Mouse (Mus musculus): ENCODE results near the gene Pex5.

Pex5 gene

GRCm38 (mm10) chr6:124414927-124415325 is at the start of gene Pex5:
Pex5 (minus strand) TSS chr6:124415067.
- DNase-seq: peak; percentile 94

DNA sequence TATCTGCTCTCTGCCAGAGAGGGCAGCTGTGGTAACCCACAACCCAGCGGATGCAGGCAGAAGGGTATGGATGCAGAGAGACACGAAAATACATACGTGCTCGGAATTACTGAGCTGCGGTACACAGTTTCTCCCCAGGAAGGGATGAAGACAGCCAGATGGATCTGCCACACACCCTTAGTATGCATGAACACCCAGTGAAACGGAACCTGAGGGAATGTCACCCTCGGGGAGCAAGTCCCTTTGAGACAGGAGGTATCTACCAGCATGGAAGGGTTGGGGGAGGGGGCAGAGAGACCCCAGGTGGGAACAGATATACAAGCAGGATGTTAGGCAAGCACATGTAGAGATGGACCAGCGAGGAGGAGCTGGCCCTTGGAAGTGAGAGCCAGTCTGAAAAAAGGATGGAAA is 49.0 kb upstream of the Pex5 start:
- DNase-seq: peak; percentile 30

DNA sequence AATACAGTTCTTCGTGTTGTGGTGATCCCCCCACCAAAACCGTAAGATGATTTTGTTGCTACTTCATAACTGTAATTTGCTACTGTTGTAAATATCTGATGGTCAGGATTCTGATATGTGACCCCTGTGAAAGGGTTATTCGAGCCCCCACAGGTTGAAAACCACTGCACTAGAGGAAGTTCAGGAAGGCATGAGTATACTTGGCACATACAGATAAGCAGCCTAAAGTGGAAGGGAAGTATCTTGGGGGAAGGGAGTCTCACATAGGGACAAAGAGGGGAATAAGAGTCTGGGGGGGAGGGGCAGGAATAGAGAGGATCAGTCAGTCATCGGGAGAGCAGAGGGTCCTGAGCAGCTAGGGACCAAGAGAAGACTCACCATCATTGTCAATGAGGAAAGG is 44.5 kb upstream of the Pex5 start:
- no peak for DNase-seq

DNA sequence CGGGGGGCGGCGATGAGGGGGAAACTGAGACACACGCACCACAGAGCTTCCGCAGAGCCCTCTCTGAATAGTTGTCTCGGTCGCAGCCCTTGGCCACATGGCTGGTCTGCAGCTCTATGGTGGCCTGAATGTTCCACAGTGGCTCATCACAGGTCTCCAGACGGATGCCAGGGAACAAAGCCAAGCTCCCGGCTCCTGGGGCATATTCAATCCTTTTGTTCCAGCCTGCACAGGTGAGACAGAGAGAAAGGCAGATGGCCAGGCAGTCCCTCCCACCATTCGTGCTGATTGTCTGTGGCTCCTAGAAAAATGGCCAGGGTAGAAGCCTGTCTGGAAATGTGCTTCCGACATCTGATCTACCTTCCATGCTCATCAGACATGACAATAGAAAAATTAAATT is 43.6 kb upstream of the Pex5 start:
- no peak for DNase-seq

GRCm38 (mm10) chr6:124457827-124458226 is 43.0 kb upstream of the Pex5 start:
- no peak for DNase-seq

- DNase-seq: no peak
Measured at GRCm38 (mm10) chr6:124456243-124456642, 41.4 kb upstream of the Pex5 start.

GRCm38 (mm10) chr6:124453756-124454155 is 38.9 kb upstream of the Pex5 start:
- no peak for DNase-seq

- DNase-seq: no peak
Measured at GRCm38 (mm10) chr6:124451995-124452394, 37.1 kb upstream of the Pex5 start.

GRCm38 (mm10) chr6:124449668-124450383 is 35.0 kb upstream of the Pex5 start:
- no peak for DNase-seq

DNA sequence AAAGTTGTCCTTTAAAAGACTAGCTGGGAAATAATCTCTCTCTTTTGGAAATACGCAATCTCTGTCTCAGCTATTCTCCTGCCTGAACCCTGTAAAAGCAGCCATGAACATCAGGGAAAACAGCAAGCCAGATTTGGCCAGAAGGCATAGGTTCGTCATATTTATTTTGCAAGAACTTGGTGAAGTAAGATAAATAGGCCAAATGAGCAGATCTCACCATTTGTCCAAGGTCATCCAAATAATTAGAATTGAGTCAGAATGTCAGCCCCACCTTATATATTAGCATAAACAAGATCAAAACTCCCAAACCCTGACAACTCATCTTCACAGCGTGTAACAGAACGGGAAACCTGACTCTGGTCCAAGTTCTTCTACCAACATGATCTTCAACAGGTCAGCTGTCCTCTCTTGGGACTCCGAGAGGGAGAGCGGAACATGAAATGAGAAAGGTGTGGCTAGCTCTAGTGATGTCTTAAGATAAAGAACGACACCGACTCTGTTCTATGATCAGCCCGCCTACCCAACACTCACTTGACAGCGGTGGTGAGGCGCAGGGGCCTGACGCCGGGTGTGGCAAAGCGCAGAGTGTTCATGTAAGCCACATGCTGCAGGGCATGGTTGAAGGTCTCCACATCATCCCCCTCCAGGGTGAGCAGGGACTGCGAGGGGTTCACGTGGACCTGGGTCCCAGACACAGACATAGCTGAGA is 34.2 kb upstream of the Pex5 start:
- DNase-seq: no peak

DNA sequence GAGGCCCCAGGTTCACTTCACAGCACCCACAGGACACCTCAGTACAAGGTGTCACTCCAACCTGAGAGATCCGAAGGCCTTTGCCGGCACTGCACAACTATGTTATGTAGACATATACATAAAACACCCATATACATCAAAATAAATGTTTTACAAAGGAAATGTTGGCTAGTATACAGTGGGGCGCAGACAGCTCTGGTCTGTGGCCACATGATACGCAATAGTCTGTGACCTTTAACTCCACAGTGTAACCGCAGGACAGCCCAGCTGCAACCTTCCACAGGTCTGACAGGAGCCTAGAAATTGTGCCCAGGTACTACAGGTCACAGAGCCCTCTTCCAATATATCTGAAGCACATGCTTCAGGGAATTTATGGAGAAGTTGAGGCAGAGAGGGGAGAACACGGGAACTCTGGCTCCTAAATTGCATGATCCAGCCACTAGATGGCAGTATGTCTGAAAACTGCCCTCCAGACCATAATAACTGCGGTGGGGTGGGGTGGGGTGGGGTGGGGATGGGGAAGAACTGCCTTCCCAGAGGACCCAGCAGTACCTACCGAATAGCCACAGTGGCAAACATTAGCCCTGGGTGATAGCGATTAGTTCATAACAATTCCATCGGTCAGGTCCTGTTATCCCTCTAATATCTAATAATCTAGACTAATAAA is 33.5 kb upstream of the Pex5 start:
- no peak for DNase-seq

GRCm38 (mm10) chr6:124447356-124447755 is 32.5 kb upstream of the Pex5 start:
- no peak for DNase-seq

DNA sequence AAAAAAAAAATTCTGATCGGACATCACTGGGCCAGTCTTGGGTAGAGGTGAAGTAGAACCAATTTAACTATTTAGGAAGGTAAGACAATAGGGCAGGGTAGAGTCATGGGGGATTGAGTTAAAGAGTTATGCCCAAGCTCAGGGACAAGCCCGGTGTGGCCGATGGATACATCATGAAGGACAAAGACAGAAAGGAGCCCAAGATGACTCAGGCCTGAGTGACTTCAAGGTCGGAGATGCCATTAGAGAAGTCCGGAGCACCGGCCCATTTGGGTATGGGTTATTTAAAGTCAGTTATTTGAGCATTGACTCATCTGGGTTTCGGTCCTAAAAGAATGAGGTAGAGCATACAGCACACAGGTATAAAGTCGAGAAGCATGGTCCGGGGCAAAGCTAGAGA is 31.6 kb upstream of the Pex5 start:
- DNase-seq: no peak

DNA sequence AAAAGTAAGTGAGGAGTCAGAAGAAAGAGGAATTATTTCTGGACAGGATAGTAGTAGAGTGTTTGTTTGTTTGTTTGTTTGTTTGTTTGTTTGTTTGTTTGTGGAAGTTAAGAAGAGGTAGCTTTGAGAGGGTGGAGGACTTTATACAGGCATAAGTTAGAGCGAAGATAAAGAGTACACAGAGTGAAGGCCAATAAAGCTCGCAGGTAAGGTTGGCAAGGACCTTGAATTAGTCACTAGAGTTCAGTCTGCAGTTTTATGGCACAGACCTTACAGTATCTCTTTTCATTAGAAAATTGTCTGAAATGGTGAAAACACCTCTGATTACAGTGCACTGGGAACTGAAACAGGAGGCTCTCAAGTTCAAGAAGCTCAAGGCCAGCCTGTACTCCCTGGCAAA is 31.2 kb upstream of the Pex5 start:
- no peak for DNase-seq

- DNase-seq: no peak
Measured at GRCm38 (mm10) chr6:124443338-124443737, 28.5 kb upstream of the Pex5 start.

DNA sequence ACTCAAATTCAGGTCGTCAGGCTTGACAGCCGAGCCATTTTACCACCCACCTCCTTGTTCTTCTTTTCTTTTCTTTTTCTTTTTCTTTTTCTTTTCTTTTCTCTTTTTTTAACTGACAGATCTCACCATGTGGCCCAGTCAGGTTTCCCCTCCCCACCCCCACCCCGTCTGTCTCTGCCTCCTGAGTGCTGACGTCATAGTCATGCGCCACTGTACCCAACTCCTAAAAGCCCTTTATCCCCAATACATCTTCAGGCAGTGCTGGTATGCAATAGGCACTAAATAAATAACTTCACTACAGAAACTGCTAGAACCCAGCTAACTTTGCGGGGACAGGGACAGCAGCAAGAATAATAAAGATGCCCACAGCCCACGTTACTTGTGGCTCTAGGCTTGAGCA is 21.4 kb upstream of the Pex5 start:
- no peak for DNase-seq

GRCm38 (mm10) chr6:124435173-124435572 is 20.3 kb upstream of the Pex5 start:
- no peak for DNase-seq

DNA sequence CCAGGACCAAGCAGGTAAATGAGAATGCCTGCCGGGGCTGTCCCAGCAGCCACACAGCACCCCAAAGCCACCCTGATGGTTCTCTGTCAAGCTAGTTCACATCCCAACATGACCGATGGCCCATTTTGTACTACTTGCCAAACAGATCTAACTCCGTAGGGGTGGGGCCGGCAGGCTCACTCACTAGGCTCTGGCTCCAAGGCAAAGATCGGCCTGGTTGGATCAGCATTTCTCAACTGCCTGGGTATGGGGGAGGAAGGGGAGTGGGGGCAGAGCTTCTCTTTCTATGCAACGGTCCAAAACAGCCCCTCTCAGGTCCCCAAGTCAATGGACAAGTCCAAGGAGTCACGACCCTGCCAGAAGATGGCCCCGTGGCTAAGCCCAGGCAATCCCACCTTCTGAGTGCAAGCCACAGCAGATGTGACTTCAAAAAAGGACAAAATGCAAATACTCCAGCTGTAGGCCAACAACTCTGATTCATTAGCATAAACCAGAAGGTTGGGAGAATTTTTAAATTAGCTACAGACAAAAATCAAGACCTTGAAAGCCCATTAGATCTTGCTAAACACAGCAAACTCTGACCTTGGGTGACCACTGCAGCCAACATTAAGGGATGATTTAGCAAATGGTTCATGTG is 18.9 kb upstream of the Pex5 start:
- DNase-seq: no peak

DNA sequence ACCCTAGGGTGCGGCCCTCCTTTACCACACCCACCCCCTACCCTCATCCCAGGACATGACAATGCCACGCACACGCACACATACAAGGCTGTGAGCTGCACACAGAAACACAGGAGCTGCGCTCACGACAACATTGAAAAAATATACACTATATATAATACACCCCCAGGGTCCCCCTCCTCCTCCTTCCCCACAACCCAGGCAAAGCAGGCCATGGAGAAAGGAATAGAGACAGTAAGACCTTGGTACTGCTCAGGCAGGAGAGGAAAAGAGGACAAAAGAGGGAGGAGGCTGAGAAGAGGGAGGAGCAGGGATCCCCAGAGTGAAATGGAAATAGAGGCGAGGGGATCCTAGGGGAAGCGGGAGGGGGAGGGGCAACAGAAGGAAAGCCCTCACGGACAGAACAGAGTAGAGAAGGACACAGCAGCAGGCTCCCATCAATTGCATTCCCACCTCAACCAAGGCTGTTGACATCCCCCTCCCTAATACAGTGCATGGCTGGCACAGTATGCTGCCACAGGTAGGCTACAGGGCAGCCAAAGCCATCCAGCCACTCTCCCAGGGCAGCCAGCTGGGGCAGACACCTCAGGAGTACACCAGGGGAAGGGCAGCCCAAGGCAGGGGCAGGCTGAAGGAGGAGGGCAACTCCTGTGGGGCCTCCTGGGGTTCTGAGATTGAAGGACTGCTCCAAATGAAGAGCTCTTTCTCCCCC is 16.1 kb upstream of the Pex5 start:
- DNase-seq: no peak

- no peak for DNase-seq
Measured at GRCm38 (mm10) chr6:124430379-124430778, 15.5 kb upstream of the Pex5 start.

DNA sequence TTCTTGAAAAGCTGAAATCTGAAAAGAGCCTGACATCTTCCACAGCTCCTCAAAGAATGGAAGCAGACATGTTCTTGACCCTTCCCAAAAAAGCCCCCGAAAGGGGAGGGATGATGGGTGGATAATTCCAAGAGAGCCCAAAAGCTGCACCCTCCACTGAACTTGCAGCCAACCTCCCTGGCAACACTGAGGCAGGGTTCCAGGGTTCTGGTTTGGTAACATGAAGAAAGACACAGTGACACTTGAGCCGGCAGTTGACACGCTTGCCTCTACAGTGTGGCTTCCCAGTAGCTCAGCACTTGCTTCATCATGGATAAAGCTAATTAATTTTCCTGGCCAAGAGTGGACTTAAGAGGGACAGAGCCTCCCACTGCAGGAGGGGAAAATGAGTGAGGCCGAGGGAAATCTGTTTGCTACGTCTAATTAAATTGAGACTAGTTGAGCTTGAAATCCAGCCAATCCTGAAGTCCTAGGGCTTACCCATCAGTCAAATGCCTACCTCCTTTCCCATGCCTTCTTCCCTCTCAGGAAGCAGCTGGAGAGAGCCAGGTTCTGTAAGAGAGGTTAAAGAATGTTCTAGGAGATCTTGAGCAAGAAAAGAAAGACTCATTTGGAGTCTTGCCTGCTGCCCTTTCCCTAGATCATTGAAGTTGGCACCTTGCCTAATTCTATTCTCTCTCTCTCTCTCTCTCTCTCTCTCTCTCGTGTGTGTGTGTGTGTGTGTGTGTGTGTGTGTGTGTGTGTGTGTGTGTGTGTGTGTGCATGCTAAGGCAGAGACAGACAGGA is 13.1 kb upstream of the Pex5 start:
- no peak for DNase-seq

- DNase-seq: no peak
Measured at GRCm38 (mm10) chr6:124427289-124427688, 12.4 kb upstream of the Pex5 start.

Data from thymus, postnatal 25 days (tissue).